Mouse (Mus musculus) urinary bladder, postnatal 36 days (tissue): Measurements from ENCODE around the gene Sstr2.
A peak's percentile ranks its signal among the peaks of the same experiment; 100 is the strongest.

Experiments used
- DNase-seq, 2 experiments: peaks; one replicate each; pipeline ENCODE4 v3.0.0; 2022; ENCODE audit warnings: low spot score in 2 of 2, mixed read lengths in 1 of 2

The Sstr2 gene

DNA sequence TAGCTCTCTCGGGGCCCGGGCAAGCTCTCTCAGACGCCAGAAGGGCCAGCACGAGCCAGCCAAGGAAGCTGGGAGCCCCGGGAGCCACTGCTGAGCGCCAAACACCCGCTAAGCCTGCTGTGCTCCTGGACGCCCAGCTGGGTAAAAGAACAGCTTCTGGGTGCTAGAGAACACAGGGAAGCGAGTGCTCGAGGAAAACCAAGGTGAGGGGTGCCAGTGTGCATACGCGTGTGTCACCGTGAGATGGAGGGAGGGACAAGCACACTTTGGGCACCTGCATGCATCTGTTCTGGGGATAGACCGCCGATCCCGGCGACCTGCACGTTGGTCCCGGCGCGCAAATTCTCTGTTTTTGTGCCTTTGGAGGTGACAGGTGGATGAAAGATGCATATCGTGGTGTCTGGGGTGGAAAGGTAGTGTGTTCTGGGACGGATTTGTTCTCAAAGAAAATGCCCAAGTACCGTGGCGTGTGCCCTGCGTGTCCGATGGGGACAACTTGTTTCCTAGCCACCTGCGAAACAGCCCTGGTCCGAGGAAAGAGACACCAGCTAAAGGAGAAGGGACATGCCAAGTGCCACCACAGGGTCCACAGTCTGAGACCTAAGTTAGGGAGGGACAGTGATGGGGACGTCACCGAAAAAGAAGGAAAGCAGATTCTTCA is 408 bp downstream of the Sstr2 start:
- peak in 1 of 2 experiments; percentile 39 for DNase-seq

- no peak for DNase-seq
These were observed 1.9 kb downstream of the Sstr2 start for GRCm38 (mm10) chr11:113621001-113621400.

DNA sequence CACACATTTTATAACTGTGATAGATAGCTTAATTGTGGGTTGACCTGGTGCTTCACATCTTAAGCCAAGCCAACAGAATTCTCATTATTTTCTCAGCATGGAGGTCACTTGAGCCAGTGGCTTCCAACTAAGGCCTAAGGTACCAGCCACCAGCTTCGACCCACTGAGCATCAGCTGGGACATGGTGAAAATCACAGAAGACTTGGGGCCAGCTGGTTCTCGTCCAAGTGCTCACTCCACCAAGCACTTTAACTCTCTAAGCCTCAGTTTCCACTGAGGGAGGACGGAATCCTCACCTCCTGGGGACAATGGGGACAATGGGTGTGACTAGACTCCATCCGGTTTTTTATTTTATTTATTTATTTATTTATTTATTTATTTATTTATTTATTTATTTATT is 2.9 kb downstream of the Sstr2 start:
- DNase-seq = no peak

DNA sequence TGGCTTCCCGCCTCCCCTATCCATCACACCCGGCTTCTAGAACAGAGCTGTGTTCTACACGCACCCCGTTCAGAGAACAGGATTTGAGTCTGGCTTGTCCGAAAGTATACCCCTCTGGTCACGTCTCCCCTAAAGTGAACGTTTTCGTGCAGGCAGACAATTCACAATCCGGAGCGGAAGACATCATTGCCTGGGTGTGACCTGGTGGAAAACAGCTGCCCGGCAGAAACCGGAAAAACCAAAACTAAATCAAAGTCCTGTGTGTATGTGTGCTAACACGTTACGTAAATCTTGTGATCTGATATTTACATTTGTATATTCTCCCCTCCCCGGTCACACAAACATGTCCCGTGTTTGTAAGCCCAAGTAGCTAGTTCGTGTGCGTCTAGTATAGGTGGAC is 6.3 kb downstream of the Sstr2 start:
- no peak for DNase-seq

- no peak for DNase-seq
These were observed 8.6 kb downstream of the Sstr2 start for GRCm38 (mm10) chr11:113627785-113628184.

DNA sequence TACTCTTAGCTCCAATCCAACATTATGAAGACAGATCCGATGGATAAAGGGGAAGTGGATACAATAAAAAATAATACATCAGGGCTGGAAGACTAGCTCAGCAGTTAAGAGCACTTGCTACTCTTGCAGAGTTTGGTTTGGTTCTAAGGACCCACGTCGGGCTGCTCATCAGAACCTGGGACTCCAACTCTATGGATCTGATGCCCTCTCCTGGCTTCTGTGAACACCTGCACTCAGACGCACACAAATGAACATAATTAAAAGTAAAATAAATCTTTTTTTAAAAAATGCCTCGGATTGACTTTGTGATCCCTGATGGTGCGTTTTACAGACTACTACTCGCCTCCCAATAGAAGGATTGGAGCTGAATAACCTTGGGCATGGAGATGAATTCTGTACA is 11.5 kb downstream of the Sstr2 start:
- DNase-seq = no peak

- no peak for DNase-seq
These were observed 12.2 kb downstream of the Sstr2 start for GRCm38 (mm10) chr11:113631302-113631701.

DNA sequence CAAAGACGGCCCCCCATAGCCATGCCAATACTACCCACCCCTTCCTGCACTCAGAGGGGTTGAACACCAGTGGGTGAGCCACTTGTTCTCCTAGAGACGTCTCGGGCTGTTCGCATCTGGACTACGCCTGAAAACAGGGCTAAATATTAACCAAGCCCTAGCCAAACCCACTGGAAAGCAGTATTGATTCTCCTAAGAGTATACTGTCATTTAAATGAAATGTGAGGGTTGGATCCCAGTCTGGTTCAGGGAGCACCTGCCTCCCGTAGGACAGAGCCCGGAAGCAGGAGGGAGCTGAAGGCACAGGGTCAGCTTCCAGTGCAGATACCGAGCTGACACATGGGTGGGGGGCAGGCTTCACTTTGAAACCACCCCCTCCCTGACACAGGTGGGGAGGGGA is 12.7 kb downstream of the Sstr2 start:
- no peak for DNase-seq

DNA sequence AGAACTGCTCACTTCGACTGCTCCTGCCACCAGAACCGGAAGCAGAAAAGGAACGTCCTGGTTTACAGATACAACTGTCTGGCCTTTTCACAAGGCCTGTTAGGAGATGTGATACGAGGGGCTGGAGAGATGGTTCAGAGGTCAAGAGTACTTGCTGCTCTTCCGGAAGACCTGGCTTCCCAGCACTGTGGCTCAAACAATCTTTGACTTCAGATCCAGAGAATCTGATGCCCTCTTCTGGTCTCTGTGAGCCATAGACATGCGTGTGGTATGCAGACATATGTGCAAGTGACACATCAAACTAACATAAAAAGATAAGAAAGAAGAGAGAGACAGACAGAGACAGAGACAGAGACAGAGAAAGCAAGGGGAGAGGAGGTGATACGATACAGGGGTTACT is 13.2 kb downstream of the Sstr2 start:
- DNase-seq = no peak

GRCm38 (mm10) chr11:113633398-113633797 is 14.3 kb downstream of the Sstr2 start:
- DNase-seq = no peak

DNA sequence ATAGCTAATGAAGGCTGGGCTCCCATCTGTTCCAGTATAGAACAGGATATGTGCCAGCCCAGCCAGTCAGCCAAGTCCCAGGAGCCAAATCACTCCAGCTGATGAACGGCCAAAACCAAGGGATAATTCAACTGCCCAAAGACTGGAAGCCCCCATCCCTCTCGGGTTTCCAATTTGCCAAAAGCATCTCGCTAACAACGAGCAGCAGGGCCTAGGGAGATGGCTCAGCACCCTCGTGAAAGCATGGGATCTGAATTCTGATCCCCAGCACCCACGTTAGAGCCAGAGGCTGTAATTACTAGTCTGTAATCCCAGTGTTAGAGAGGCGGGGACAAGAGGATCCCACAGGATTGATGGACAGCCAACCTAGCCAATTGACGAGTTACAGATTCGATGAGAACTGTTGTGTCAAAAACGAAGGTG is 15.6 kb downstream of the Sstr2 start:
- DNase-seq = no peak

GRCm38 (mm10) chr11:113638680-113639079 is 19.5 kb downstream of the Sstr2 start:
- no peak for DNase-seq

GRCm38 (mm10) chr11:113645181-113645580 is 26.0 kb downstream of the Sstr2 start:
- DNase-seq = no peak

DNA sequence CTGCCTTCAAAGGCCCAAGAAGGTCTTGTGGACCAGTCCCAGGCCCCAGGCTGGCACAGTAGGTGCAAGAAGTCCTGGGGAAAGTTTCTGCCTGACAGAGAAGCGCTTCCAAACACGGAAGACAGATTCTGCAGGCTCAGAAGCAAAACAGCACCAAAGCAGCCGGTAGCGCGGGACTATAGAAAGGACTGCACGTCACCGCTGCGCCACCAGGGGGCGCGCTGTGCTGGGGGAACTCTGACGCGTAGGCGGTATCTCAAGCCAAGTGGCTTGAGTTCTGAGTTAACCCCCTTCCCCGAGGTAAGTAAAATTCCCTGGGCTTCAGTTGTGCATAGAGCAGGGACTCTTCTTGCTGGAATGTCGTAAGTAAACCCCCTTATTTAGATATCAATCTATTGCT is 29.0 kb downstream of the Sstr2 start:
- peak; percentile 68 to 78 for DNase-seq

DNA sequence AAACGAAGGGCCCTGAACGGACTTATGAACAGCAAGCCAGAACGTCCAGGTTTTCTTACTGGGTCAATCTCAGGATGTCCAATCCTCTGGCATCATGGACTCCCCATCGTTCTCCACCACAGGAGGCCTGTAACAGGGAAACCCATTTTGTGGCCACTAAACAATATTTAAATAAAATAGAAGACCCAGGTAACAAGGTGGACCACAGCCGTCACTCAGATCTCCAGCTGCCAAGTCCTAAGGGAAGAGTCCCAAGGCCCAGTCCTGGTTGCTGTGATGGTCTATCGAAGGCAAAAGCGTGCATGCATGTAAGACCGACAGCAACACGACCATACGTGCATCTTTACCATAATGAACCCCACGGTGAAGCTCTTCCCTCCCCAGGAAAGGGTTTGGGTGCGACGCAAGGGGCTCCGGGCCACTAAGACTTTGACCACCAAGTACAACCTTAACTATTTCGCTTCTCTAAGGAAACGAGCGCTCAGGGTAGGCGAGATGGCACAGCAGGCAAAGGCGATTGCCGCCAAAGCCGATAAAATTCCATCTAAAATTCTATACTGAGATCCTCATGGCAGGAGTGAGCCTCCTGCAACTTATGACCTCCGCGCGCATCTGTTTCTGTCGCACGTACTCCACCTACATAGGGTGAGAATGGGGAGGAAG is 29.7 kb downstream of the Sstr2 start, which contains the start of gene Cog1:
Gene Cog1 (plus strand): TSS at position 480 of the 663 bp plus-strand sequence.
- DNase-seq = no peak

DNA sequence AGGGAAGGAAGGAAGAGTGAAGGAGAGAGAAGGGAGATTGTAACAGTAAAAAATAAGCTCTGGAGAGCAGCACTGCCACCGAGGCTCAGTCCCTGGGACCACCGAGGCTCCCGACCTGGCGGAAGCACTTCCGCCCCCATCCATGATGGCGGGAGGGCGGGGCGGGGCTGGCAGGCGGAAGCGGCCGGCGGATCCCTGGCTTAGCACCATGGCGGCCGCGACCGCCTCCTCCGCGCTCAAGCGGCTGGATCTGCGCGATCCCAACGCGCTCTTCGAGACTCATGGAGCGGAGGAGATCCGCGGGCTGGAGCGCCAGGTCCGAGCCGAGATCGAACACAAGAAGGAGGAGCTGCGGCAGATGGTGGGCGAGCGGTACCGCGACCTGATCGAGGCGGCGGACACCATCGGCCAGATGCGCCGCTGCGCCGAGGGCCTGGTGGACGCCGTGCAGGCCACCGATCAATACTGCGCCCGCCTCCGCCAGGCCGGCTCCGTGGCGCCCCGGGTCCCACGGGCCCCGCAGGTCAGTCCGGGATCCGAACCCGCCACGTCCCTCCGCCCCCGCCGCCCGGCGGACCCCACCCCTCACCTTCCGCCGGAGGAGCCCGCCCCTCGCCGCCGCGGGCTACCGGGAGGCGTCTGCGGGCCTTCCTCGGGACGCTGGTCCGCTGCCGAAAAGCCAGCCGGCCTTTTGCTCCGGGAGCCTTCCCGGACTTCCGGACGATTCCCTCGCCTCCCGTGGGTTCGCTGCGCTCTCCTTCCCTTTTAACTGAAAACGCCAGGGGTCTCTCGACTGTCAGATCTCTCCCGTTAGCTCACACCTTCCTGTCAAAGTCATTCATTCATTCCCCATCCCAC is 30.4 kb downstream of the Sstr2 start, which contains the start of gene Slc39a11:
Gene Slc39a11 (minus strand): TSS at position 727 of the 858 bp plus-strand sequence.
- peak; percentile 57 to 58 for DNase-seq

DNA sequence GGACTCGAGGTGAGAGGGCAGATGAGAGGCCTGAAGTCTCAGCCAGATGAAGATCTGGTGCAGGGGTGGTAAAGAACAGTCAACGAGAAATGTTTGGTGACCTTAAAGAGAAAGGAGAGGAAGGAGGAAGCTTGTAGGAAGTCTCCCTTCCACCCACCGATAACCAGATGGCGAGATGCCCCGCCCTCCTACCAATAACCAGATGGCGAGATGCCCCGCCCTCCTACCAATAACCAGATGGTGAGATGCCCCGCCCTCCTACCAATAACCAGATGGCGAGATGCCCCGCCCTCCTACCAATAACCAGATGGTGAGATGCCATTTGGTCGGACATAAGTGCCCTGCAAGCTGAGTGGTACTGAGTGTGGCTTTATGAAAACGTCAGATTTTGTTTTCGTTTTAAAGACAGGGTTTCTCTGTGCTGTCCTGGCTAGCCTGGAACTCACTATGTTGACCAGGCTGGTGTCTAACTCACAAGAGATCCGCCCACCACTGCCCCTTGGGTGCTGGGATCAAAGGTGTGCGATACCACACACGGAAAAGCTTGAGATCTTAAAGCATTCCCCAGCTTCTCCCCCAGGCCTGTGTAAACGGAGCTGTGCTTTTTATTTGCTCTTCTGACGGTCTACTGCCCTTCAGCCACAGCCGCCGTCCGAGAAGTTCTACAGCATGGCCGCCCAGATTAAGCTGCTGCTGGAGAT is 32.2 kb downstream of the Sstr2 start:
- no peak for DNase-seq

GRCm38 (mm10) chr11:113651907-113652273 is 32.7 kb downstream of the Sstr2 start:
- no peak for DNase-seq

- no peak for DNase-seq
These were observed 33.4 kb downstream of the Sstr2 start for GRCm38 (mm10) chr11:113652516-113652915.

DNA sequence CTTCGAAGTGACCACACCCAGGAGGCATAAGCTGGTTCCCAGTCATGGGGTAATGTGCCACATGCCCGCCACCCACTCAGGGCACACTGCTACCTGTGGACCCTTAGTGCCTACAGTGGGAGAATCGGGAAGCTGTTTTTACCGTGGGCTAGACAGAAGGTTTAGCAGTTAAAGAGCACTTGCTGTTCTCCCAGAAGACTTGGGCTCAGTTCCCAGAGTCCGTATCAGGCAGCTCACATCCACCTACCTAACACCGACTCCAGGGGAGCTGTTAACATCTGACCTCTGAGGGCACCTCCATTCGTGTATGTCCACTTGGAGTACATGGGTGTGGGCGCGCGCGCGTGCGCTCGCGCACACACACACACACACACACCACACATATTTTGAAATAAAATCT is 35.0 kb downstream of the Sstr2 start:
- no peak for DNase-seq

DNA sequence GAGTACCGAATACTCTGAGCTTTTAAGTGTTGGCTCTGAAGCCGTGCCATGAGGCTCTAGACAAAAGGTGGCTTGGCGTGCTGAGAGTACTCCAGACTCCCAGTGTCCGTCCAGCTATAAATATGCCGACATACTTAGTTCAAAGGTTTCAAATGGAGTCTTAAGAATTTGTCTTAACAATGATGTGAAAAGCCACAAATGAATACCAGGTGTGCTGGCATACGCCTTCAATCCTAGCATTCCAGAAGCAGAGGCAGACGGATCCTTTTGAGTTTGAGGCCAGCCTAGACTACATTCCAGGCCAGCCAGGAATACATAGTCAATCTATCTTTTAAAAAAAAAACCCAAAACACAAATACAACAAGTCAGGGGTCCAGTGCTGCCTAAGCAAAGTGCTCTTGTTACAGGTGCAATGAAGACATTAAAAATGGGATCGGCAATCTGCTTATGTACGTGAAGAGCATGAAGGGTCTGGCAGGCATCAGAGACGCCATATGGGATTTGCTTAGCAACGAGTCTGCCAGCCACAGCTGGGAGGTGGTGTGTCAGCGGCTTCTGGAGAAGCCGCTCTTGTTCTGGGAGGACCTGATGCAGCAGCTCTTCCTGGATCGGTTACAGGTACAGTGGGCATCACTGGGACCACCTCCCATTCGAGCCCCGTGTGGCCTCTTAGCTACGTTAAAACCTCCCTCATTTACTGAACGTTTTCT is 35.6 kb downstream of the Sstr2 start:
- DNase-seq = no peak
